Mouse (Mus musculus) bone marrow macrophage, adult 2 months (primary cell): ENCODE data around the gene Ttbk2. TPM values are rescaled to one million over a fixed set of nuclear protein-coding genes. Genes with fewer than 3 reads are reported as not detected.

ENCODE experiments used
- H3K27ac ChIP-seq: 2 replicates; pipeline ENCODE4 v1.5.1; 2012; ENCODE audit warnings: low read depth, low read length; ENCODE audit not compliant: insufficient read depth
- H3K4me1 ChIP-seq: 2 replicates; pipeline ENCODE4 v1.6.1; 2012; ENCODE audit warnings: low read length; ENCODE audit not compliant: control insufficient read depth, insufficient read depth
- H3K4me3 ChIP-seq: 2 replicates; pipeline ENCODE4 v1.5.1; 2012; ENCODE audit warnings: mild to moderate bottlenecking, low read length, moderate library complexity; ENCODE audit not compliant: insufficient read depth
- CTCF ChIP-seq: IDR thresholded peaks from 2 replicates; pipeline ENCODE4 v1.5.1; 2012; ENCODE audit warnings: low read depth, mild to moderate bottlenecking, low read length, moderate library complexity
- POLR2A ChIP-seq: IDR thresholded peaks from 2 replicates; pipeline ENCODE4 v1.6.1; 2012; ENCODE audit warnings: mild to moderate bottlenecking, low read depth, low read length, borderline replicate concordance
- polyA plus RNA-seq: library from polyadenylated mRNA; stranded (reverse); fragments of >200 nt; gene quantifications from 2 replicates; pipeline ENCODE4 v1.2.4, GENCODE M21; 2012; ENCODE audit not compliant: missing spikeins, insufficient read depth, insufficient read length

Gene Ttbk2
- polyA plus RNA-seq: 4.4 and 4.9 TPM in 2 replicates

GRCm38 (mm10) chr2:120850424-120851082 is at the start of gene Ttbk2:
Gene Ttbk2, minus strand, starts transcription at chr2:120850604.
- Histone ChIP-seq H3K4me3 (peak within 1 kb of the TSS; percentile 86), H3K4me1 (peaks cover 20% of the 10 kb centered on the region), H3K27ac (no peak within 1 kb of the TSS)
- no peak for TF ChIP-seq POLR2A
- no peak for TF ChIP-seq CTCF

- no peaks in the 10 kb centered on the region for H3K4me1 ChIP-seq
- no peak for TF ChIP-seq CTCF
- TF ChIP-seq POLR2A: no peak
- H3K4me3 ChIP-seq: no peak overlapping the region
- H3K27ac ChIP-seq: no peak overlapping the region
These were observed 46.0 kb upstream of the Ttbk2 start for GRCm38 (mm10) chr2:120896361-120896760.

GRCm38 (mm10) chr2:120887601-120888000 is 37.2 kb upstream of the Ttbk2 start:
- Histone ChIP-seq H3K4me1 (no peaks in the 10 kb centered on the region), H3K27ac (no peak overlapping the region), H3K4me3 (no peak overlapping the region)
- TF ChIP-seq CTCF: no peak
- TF ChIP-seq POLR2A: no peak

GRCm38 (mm10) chr2:120873192-120873591 is 22.8 kb upstream of the Ttbk2 start:
- TF ChIP-seq POLR2A (no peak), CTCF (no peak)
- H3K4me3 ChIP-seq: no peak overlapping the region
- H3K27ac ChIP-seq: no peak overlapping the region
- H3K4me1 ChIP-seq: no peaks in the 10 kb centered on the region

GRCm38 (mm10) chr2:120871447-120872336 is 21.3 kb upstream of the Ttbk2 start:
- H3K27ac ChIP-seq: no peak overlapping the region

GRCm38 (mm10) chr2:120867336-120867735 is 16.9 kb upstream of the Ttbk2 start:
- no peak overlapping the region for H3K27ac ChIP-seq
- no peak overlapping the region for H3K4me3 ChIP-seq
- TF ChIP-seq CTCF (no peak), POLR2A (no peak)
- H3K4me1 ChIP-seq: no peaks in the 10 kb centered on the region

More at GRCm38 (mm10) chr2:120871447-120872336, 21.3 kb upstream of the Ttbk2 start:
- H3K4me1 ChIP-seq: no peaks in the 10 kb centered on the region
- no peak overlapping the region for H3K4me3 ChIP-seq
- no peak for TF ChIP-seq POLR2A
- TF ChIP-seq CTCF: no peak

- Histone ChIP-seq H3K27ac (no peak overlapping the region), H3K4me1 (no peaks in the 10 kb centered on the region), H3K4me3 (no peak overlapping the region)
- TF ChIP-seq CTCF (peak; percentile 68), POLR2A (no peak)
These were observed 16.2 kb upstream of the Ttbk2 start for GRCm38 (mm10) chr2:120866561-120866960.

GRCm38 (mm10) chr2:120863389-120863788 is 13.0 kb upstream of the Ttbk2 start:
- no peaks in the 10 kb centered on the region for H3K4me1 ChIP-seq
- no peak overlapping the region for H3K4me3 ChIP-seq
- no peak overlapping the region for H3K27ac ChIP-seq
- TF ChIP-seq CTCF (no peak), POLR2A (no peak)

- Histone ChIP-seq H3K4me1 (no peaks in the 10 kb centered on the region), H3K27ac (no peak overlapping the region), H3K4me3 (no peak overlapping the region)
- no peak for TF ChIP-seq POLR2A
- TF ChIP-seq CTCF: no peak
These were observed 10.3 kb upstream of the Ttbk2 start for GRCm38 (mm10) chr2:120860699-120861098.

GRCm38 (mm10) chr2:120858131-120858530 is 7.7 kb upstream of the Ttbk2 start:
- H3K4me3 ChIP-seq: no peak overlapping the region
- TF ChIP-seq CTCF: no peak
- TF ChIP-seq POLR2A: no peak

More at GRCm38 (mm10) chr2:120858131-120858530, 7.7 kb upstream of the Ttbk2 start:
- H3K4me1 ChIP-seq: 0 out of 2 replicates have a peak, but pooled peaks cover 1% of the 10 kb centered on the region
- no peak overlapping the region for H3K27ac ChIP-seq
